Mouse (Mus musculus) kidney, embryonic 16.5 days (tissue): ENCODE measurements around the gene Hid1. TPM values are rescaled to one million over a fixed set of nuclear protein-coding genes. Genes with fewer than 3 reads are reported as not detected.
A peak's percentile ranks its signal among the peaks of the same experiment; 100 is the strongest.
"Not testable (repeated sequence)": the region's sequence is repeated elsewhere in the genome, so short reads cannot be mapped to it uniquely, and the experiment has no call there.

Experiments used
- ATAC-seq: fragments of 200-750 bp; cut with Nextera tagmentation; 2 replicates; pipeline ENCODE4 v1.8.0; 2017; ENCODE audit warnings: moderate TSS enrichment; ENCODE audit not compliant: low FRiP score, low TSS enrichment
- H3K27ac ChIP-seq: fragments of 300-500 bp; sonication (generic); 2 replicates; pipeline ENCODE4 v1.5.1; 2014; ENCODE audit warnings: low read length
- H3K27me3 ChIP-seq: fragments of 300-500 bp; sonication (generic); 2 replicates; pipeline ENCODE4 v1.6.1; 2014; ENCODE audit warnings: low read length, control low read depth, mixed read lengths; ENCODE audit not compliant: insufficient read depth
- H3K36me3 ChIP-seq: fragments of 300-500 bp; sonication (generic); 2 replicates; pipeline ENCODE4 v1.6.1; 2014; ENCODE audit warnings: low read length, control low read depth, mixed read lengths; ENCODE audit not compliant: insufficient read depth
- H3K4me1 ChIP-seq: fragments of 300-500 bp; sonication (generic); 2 replicates; pipeline ENCODE4 v1.6.1; 2014; ENCODE audit warnings: low read length, control low read depth, mixed read lengths; ENCODE audit not compliant: insufficient read depth
- H3K4me2 ChIP-seq: fragments of 300-500 bp; sonication (generic); replicated peaks from 2 replicates; pipeline ENCODE4 v1.6.1; 2014; ENCODE audit warnings: low read depth, low read length
- H3K4me3 ChIP-seq: fragments of 300-500 bp; sonication (generic); 2 replicates; pipeline ENCODE4 v1.5.1; 2014; ENCODE audit warnings: mild to moderate bottlenecking, low read length
- H3K9ac ChIP-seq: fragments of 300-500 bp; sonication (generic); replicated peaks from 2 replicates; pipeline ENCODE4 v1.6.1; 2014; ENCODE audit warnings: low read length
- H3K9me3 ChIP-seq: fragments of 300-500 bp; sonication (generic); 2 replicates; pipeline ENCODE4 v1.6.1; 2016; ENCODE audit warnings: low read length, control low read depth
- WGBS: fragments of 180-500 bp; shearing (Covaris S2); extraction: QIAGEN DNeasy Blood & Tissue Kit; methylation state at CpG from one replicate; pipeline ENCODE4 v1.1.7; 2014; 5-methylcytosine and 5-hydroxymethylcytosine counted together
- polyA plus RNA-seq: library from polyadenylated mRNA; unstranded; fragments of >200 nt; fragmentation: Nextera tagmentation; extraction: Ambion mirVana; gene quantifications from 2 replicates; pipeline ENCODE4 v1.2.1, GENCODE M21; 2015

Hid1 gene
- polyA plus RNA-seq, 1 experiment from 2014 or later: 7.9 TPM

- no peak overlapping the region for H3K9ac ChIP-seq
- no peaks in the 10 kb centered on the region for H3K9me3 ChIP-seq
- H3K27me3 ChIP-seq: no peaks in the 10 kb centered on the region
- peak overlapping the region; percentile 18; the same call in 1 of the 2 replicates for H3K4me3 ChIP-seq
- 62% methylated on average over 34 of the region's 34 CpGs for WGBS
- no peaks in the 10 kb centered on the region for H3K4me1 ChIP-seq
- ATAC-seq: 0 out of 2 replicates have a peak, but pooled peaks have one; percentile 39
- H3K36me3 ChIP-seq: peaks cover 24% of the 10 kb centered on the region
- no peak overlapping the region for H3K27ac ChIP-seq
- H3K4me2 ChIP-seq: peak overlapping the region; percentile 36
Observed at GRCm38 (mm10) chr11:115393721-115394325, 26.3 kb upstream of the Hid1 start.

- no peaks in the 10 kb centered on the region for H3K9me3 ChIP-seq
- H3K9ac ChIP-seq: no peak overlapping the region
- 87% methylated on average over 7 of the region's 7 CpGs for WGBS
- H3K4me2 ChIP-seq: no peak overlapping the region
- no peak overlapping the region for H3K4me3 ChIP-seq
- no peak for ATAC-seq
- no peaks in the 10 kb centered on the region for H3K4me1 ChIP-seq
- no peak overlapping the region for H3K27ac ChIP-seq
- H3K36me3 ChIP-seq: peaks cover 24% of the 10 kb centered on the region
- H3K27me3 ChIP-seq: no peaks in the 10 kb centered on the region
Observed at GRCm38 (mm10) chr11:115391358-115391757, 23.8 kb upstream of the Hid1 start.

GRCm38 (mm10) chr11:115386859-115387258 lies 19.3 kb upstream of the Hid1 start:
- not testable (repeated sequence) for H3K27me3 ChIP-seq, H3K4me2 ChIP-seq, ATAC-seq, H3K27ac ChIP-seq, H3K36me3 ChIP-seq, H3K4me3 ChIP-seq, H3K9ac ChIP-seq, H3K9me3 ChIP-seq
- 92% methylated on average over 3 of the region's 3 CpGs for WGBS
- peaks cover 30% of the 10 kb centered on the region for H3K4me1 ChIP-seq

- WGBS: 54% methylated on average over 5 of the region's 5 CpGs
- no peak for ATAC-seq
- Histone ChIP-seq H3K9me3 (no peaks in the 10 kb centered on the region), H3K4me3 (no peak overlapping the region), H3K4me1 (peaks cover 36% of the 10 kb centered on the region), H3K36me3 (no peaks in the 10 kb centered on the region), H3K9ac (peak overlapping the region; percentile 24), H3K27me3 (no peaks in the 10 kb centered on the region), H3K27ac (peak overlapping the region; percentile 22), H3K4me2 (peak overlapping the region; percentile 83; the same call in 1 of the 2 replicates)
Observed at GRCm38 (mm10) chr11:115384587-115384986, 17.0 kb upstream of the Hid1 start.

- 54% methylated on average over 16 of the region's 16 CpGs for WGBS
- H3K4me3 ChIP-seq: no peak overlapping the region
- no peaks in the 10 kb centered on the region for H3K9me3 ChIP-seq
- H3K36me3 ChIP-seq: no peaks in the 10 kb centered on the region
- ATAC-seq: no peak
- H3K4me1 ChIP-seq: peaks cover 36% of the 10 kb centered on the region
- peak overlapping the region; percentile 22 for H3K27ac ChIP-seq
- H3K9ac ChIP-seq: no peak overlapping the region
- H3K4me2 ChIP-seq: peak overlapping the region; percentile 83
- H3K27me3 ChIP-seq: no peaks in the 10 kb centered on the region
Observed at GRCm38 (mm10) chr11:115383701-115384474, 16.3 kb upstream of the Hid1 start.

GRCm38 (mm10) chr11:115382891-115383290 lies 15.3 kb upstream of the Hid1 start:
- Histone ChIP-seq H3K4me1 (peaks cover 36% of the 10 kb centered on the region), H3K4me2 (peak overlapping the region; percentile 83), H3K9me3 (no peaks in the 10 kb centered on the region), H3K4me3 (peak overlapping the region; percentile 74), H3K9ac (peak overlapping the region; percentile 84), H3K27me3 (no peaks in the 10 kb centered on the region), H3K27ac (no peak overlapping the region; the same call in 1 of the 2 replicates), H3K36me3 (no peaks in the 10 kb centered on the region)
- 13% methylated on average over 5 of the region's 5 CpGs for WGBS
- no peak for ATAC-seq

GRCm38 (mm10) chr11:115381743-115382539 lies 14.4 kb upstream of the Hid1 start, which contains the start of gene Cdr2l:
Gene Cdr2l, plus strand, starts transcription at chr11:115381916.
- Histone ChIP-seq H3K27ac (peak within 1 kb of the TSS; percentile 72), H3K9me3 (no peaks in the 10 kb centered on the region), H3K4me2 (peak within 1 kb of the TSS; percentile 83), H3K4me3 (peak within 1 kb of the TSS; percentile 74), H3K27me3 (no peaks in the 10 kb centered on the region; the same call in 1 of the 2 replicates), H3K9ac (peak within 1 kb of the TSS; percentile 84), H3K36me3 (no peaks in the 10 kb centered on the region), H3K4me1 (peaks cover 36% of the 10 kb centered on the region)
- peak; percentile 93 for ATAC-seq
- under 1% methylated on average over 74 of the region's 76 CpGs for WGBS

GRCm38 (mm10) chr11:115381276-115381675 lies 13.7 kb upstream of the Hid1 start:
- peaks cover 36% of the 10 kb centered on the region for H3K4me1 ChIP-seq
- no peaks in the 10 kb centered on the region for H3K9me3 ChIP-seq
- H3K36me3 ChIP-seq: no peaks in the 10 kb centered on the region
- H3K4me2 ChIP-seq: peak overlapping the region; percentile 83
- no peak for ATAC-seq
- peak overlapping the region; percentile 53; the same call in 1 of the 2 replicates for H3K27ac ChIP-seq
- H3K27me3 ChIP-seq: peaks cover under 1% of the 10 kb centered on the region
- H3K9ac ChIP-seq: peak overlapping the region; percentile 84; the same call in 1 of the 2 replicates
- 11% methylated on average over 9 of the region's 9 CpGs for WGBS
- H3K4me3 ChIP-seq: peak overlapping the region; percentile 74

GRCm38 (mm10) chr11:115377854-115378253 lies 10.3 kb upstream of the Hid1 start:
- Histone ChIP-seq H3K36me3 (no peaks in the 10 kb centered on the region), H3K9me3 (no peaks in the 10 kb centered on the region), H3K4me1 (peaks cover 20% of the 10 kb centered on the region), H3K4me3 (no peak overlapping the region), H3K9ac (no peak overlapping the region), H3K27ac (no peak overlapping the region), H3K4me2 (no peak overlapping the region), H3K27me3 (peaks cover 28% of the 10 kb centered on the region)
- WGBS: 81% methylated on average over 7 of the region's 7 CpGs
- no peak for ATAC-seq
